Mouse (Mus musculus) heart, adult 10 weeks (tissue): ENCODE data around the gene Gm21119. TPM values are rescaled to one million over a fixed set of nuclear protein-coding genes. Genes with fewer than 3 reads are reported as not detected.

Experiments used
- polyA plus RNA-seq: library from polyadenylated mRNA; stranded (reverse); fragments of 350-450 nt; fragmentation: Illumina TruSeq; extraction: RNeasy Lipid Tissue Mini Kit (QIAGEN cat#74804); gene quantifications from one replicate; pipeline ENCODE4 v1.2.3, GENCODE M21; 2014; ENCODE audit warnings: low read depth, low replicate concordance

Gene Gm21119
- polyA plus RNA-seq = not detected

GRCm38 (mm10) chr8:20614619-20615018, at the start of gene Gm21119:
TSS of gene Gm21119 (plus strand) at chr8:20614919.

